In genomic region chr2:91458252-91458672, GRCm38 (mm10) we compare ENCODE assay signal across 9 mouse cellular contexts. TPM values are rescaled to one million over a fixed set of nuclear protein-coding genes. Genes with fewer than 3 reads are reported as not detected.
DNase-seq lines count a peak whose midpoint lies in the region; ATAC-seq and TF ChIP-seq lines count a peak whose summit lies in the region.
"Had no signal": no experiment of that assay in that cellular context is flagged by ENCODE, and none has a peak within 500 bp of the region (broad histone marks: within the 10 kb centered on the region; RNA-seq: fewer than 3 reads in every experiment).

No protein-coding gene starts in this region.

- WGBS in embryonic facial prominence, embryonic 10.5 days = under 1% methylated on average over 21 of the region's 21 CpGs
- WGBS in heart, embryonic 11.5 days (ENCODE audit: insufficient replicate concordance) = under 1% methylated on average over 21 of the region's 21 CpGs
- under 1% methylated on average over 21 of the region's 21 CpGs for WGBS in midbrain, embryonic 14.5 days

- peak overlapping the region; percentile 58 for H3K4me3 ChIP-seq in erythroblast, embryonic 14.5 days (replicated peaks)
- H3K4me3 ChIP-seq in C2C12 (ENCODE audit: insufficient read depth, poor library complexity, severe bottlenecking) = peak overlapping the region; percentile 40
- H3K4me3 ChIP-seq in embryonic facial prominence, embryonic 10.5 days = peak overlapping the region; percentile 91
- H3K4me3 ChIP-seq in heart, embryonic 11.5 days (ENCODE audit: low read depth, low read length) = peak overlapping the region; percentile 87
- peak overlapping the region; percentile 63 for H3K4me3 ChIP-seq in midbrain, embryonic 14.5 days (replicated peaks; ENCODE audit: low read depth, low read length)

- no peaks in the 10 kb centered on the region for H3K79me3 ChIP-seq in C2C12 (ENCODE audit: low read depth)

- no peak for TF ChIP-seq CTCF in C2C12 (IDR thresholded peaks at IDR 0.05; ENCODE audit: control insufficient read depth, insufficient read depth, insufficient read length)

- H3K27me3 ChIP-seq in erythroblast, embryonic 14.5 days (ENCODE audit: control insufficient read depth) = peaks cover 94% of the 10 kb centered on the region
- H3K27me3 ChIP-seq in C2C12 (ENCODE audit: control insufficient read depth, insufficient read depth, insufficient read length) = no peaks in the 10 kb centered on the region
- no peaks in the 10 kb centered on the region; the same call in 1 of the 2 replicates for H3K27me3 ChIP-seq in embryonic facial prominence, embryonic 10.5 days (replicated peaks; ENCODE audit: low read depth, poor library complexity, severe bottlenecking)
- no peaks in the 10 kb centered on the region for H3K27me3 ChIP-seq in heart, embryonic 11.5 days (ENCODE audit: control insufficient read depth, insufficient read depth, low read length)
- peaks cover 7% of the 10 kb centered on the region; the same call in 1 of the 2 replicates for H3K27me3 ChIP-seq in midbrain, embryonic 14.5 days (ENCODE audit: control insufficient read depth, insufficient read depth, low read length)
- H3K27me3 ChIP-seq: Patski had no signal

- no peaks in the 10 kb centered on the region for H3K36me3 ChIP-seq in erythroblast, embryonic 14.5 days (ENCODE audit: control insufficient read depth)
- H3K36me3 ChIP-seq in C2C12 (ENCODE audit: control insufficient read depth, insufficient read depth) = no peaks in the 10 kb centered on the region
- peaks cover 6% of the 10 kb centered on the region for H3K36me3 ChIP-seq in embryonic facial prominence, embryonic 10.5 days (replicated peaks)
- H3K36me3 ChIP-seq in heart, embryonic 11.5 days (ENCODE audit: control insufficient read depth, insufficient read depth, low read length) = no peaks in the 10 kb centered on the region
- no peaks in the 10 kb centered on the region for H3K36me3 ChIP-seq in midbrain, embryonic 14.5 days (ENCODE audit: control insufficient read depth, insufficient read depth, low read length)

- peak overlapping the region; percentile 96 for H3K27ac ChIP-seq in embryonic facial prominence, embryonic 10.5 days (replicated peaks)
- peak overlapping the region; percentile 91 for H3K27ac ChIP-seq in heart, embryonic 11.5 days (ENCODE audit: low read depth, low read length)
- peak overlapping the region; percentile 75 for H3K27ac ChIP-seq in midbrain, embryonic 14.5 days (replicated peaks; ENCODE audit: low read depth, low read length)

- H3ac ChIP-seq in C2C12 (ENCODE audit: control insufficient read depth, insufficient read length, low read depth) = peak overlapping the region; percentile 97

- peak; percentile 79 for DNase-seq in embryonic facial prominence, embryonic 10.5 days (ENCODE audit: low spot score)
- DNase-seq in layer of hippocampus, postnatal 36 days = peak; percentile 40
- peak; percentile 67 for DNase-seq in midbrain, embryonic 14.5 days

- peaks cover 19% of the 10 kb centered on the region for H3K4me1 ChIP-seq in erythroblast, embryonic 14.5 days (ENCODE audit: control insufficient read depth)
- peaks cover 75% of the 10 kb centered on the region for H3K4me1 ChIP-seq in embryonic facial prominence, embryonic 10.5 days
- H3K4me1 ChIP-seq in heart, embryonic 11.5 days (ENCODE audit: control insufficient read depth, insufficient read depth, low read length) = peaks cover 33% of the 10 kb centered on the region
- H3K4me1 ChIP-seq in midbrain, embryonic 14.5 days (ENCODE audit: control insufficient read depth, insufficient read depth, low read length) = peaks cover 48% of the 10 kb centered on the region

- ATAC-seq in erythroblast, adult 5-6 weeks (replicated peaks; ENCODE audit: low FRiP score, poor library complexity, severe bottlenecking) = no peak
- ATAC-seq in heart, embryonic 11.5 days (replicated peaks; ENCODE audit: insufficient number of reproducible peaks, low FRiP score, low TSS enrichment) = peak; percentile 28; the same call in 1 of the 2 replicates
- no peak for ATAC-seq in midbrain, embryonic 14.5 days (ENCODE audit: low FRiP score, low TSS enrichment)
- ATAC-seq in monocyte, adult 5-6 weeks (replicated peaks; ENCODE audit: insufficient number of reproducible peaks, low FRiP score, low TSS enrichment, poor library complexity, severe bottlenecking) = no peak

- peak overlapping the region; percentile 86 for H3K9ac ChIP-seq in heart, embryonic 11.5 days (ENCODE audit: low read depth, low read length)
- peak overlapping the region; percentile 64 for H3K9ac ChIP-seq in midbrain, embryonic 14.5 days (replicated peaks; ENCODE audit: low read length)

- H3K4me2 ChIP-seq in heart, embryonic 11.5 days = peak overlapping the region; percentile 95
- peak overlapping the region; percentile 99 for H3K4me2 ChIP-seq in midbrain, embryonic 14.5 days (ENCODE audit: low read length)

- H3K79me2 ChIP-seq in C2C12 (ENCODE audit: control insufficient read depth, insufficient read depth) = no peaks in the 10 kb centered on the region

- H3K9me3 ChIP-seq in erythroblast, embryonic 14.5 days (ENCODE audit: control insufficient read depth, low read length) = peaks cover 11% of the 10 kb centered on the region
- H3K9me3 ChIP-seq in embryonic facial prominence, embryonic 10.5 days = peaks cover 3% of the 10 kb centered on the region; the same call in 1 of the 2 replicates
- no peaks in the 10 kb centered on the region for H3K9me3 ChIP-seq in heart, embryonic 11.5 days (replicated peaks; ENCODE audit: control insufficient read depth, low read length)
- H3K9me3 ChIP-seq in midbrain, embryonic 14.5 days (ENCODE audit: control insufficient read depth, low read length) = no peaks in the 10 kb centered on the region

TF ChIP-seq in C2C12, 6 proteins besides CTCF, POLR2A, EP300 and RAD21:
- TF ChIP-seq MYOG (IDR thresholded peaks at IDR 0.05; ENCODE audit: control insufficient read depth, extremely low read depth, insufficient read length) = no peak
- no peak for TF ChIP-seq FOSL1 (IDR thresholded peaks at IDR 0.05; ENCODE audit: insufficient read depth, low read length, poor library complexity, severe bottlenecking)
- no peak for TF ChIP-seq USF1 (IDR thresholded peaks at IDR 0.05; ENCODE audit: low read depth)
- TF ChIP-seq MAX (IDR thresholded peaks at IDR 0.05) = no peak
- TF ChIP-seq CEBPB (IDR thresholded peaks at IDR 0.05; ENCODE audit: low read depth) = no peak
- no peak for TF ChIP-seq MYOD1 (IDR thresholded peaks at IDR 0.05; ENCODE audit: control insufficient read depth, insufficient read length, low read depth)
TF ChIP-seq in C2C12: peak in this region for 0.

RNA-seq across cellular contexts. Expression of gene Lrp4, which starts 1.0 kb away (rescaled TPM):
- polyA plus RNA-seq in erythroblast, embryonic 14.5 days (2012) = not detected in 2 replicates
- 0.19 and 0.42 TPM in 2 replicates for total RNA-seq in erythroblast, adult 5-6 weeks (2015; ENCODE audit: low replicate concordance)
- total RNA-seq in erythroblast, adult 5-6 weeks (2017; ENCODE audit: low replicate concordance) = 1.5 and 2.5 TPM in 2 replicates
- polyA plus RNA-seq in C2C12 (2012; fragmentation: generic; extraction: Trizol) = 5.6 TPM
- polyA plus RNA-seq in embryonic facial prominence, embryonic 10.5 days (2016; fragmentation: Nextera tagmentation; extraction: Ambion mirVana) = 8.3 and 8.4 TPM in 2 replicates
- polyA plus RNA-seq in heart, embryonic 11.5 days (2014; fragmentation: Nextera tagmentation; extraction: Ambion mirVana) = 3.8 and 4.0 TPM in 2 replicates
- total RNA-seq in layer of hippocampus, postnatal 36 days (2021) = 10 to 100 TPM; 29.6 to 36.7 TPM
- polyA plus RNA-seq in midbrain, embryonic 14.5 days (2014; fragmentation: Nextera tagmentation; extraction: Ambion mirVana) = 2.8 and 4.7 TPM in 2 replicates
- 1.4 to 2.5 TPM (median 1.6 TPM) in 3 replicates for total RNA-seq in monocyte, adult 5-6 weeks (2017)

RNA-seq across cellular contexts. Expression of gene 1110051M20Rik, which starts 13.8 kb away (rescaled TPM):
- 0.09 and 0.18 TPM in 2 replicates for polyA plus RNA-seq in erythroblast, embryonic 14.5 days (2012)
- total RNA-seq in erythroblast, adult 5-6 weeks (2015; ENCODE audit: low replicate concordance) = 0.38 and 1.3 TPM in 2 replicates
- 0.94 TPM in 1 of 2 replicates, not detected in the other for total RNA-seq in erythroblast, adult 5-6 weeks (2017; ENCODE audit: low replicate concordance)
- 27.5 TPM for polyA plus RNA-seq in C2C12 (2012; fragmentation: generic; extraction: Trizol)
- 75.3 and 76.9 TPM in 2 replicates for polyA plus RNA-seq in embryonic facial prominence, embryonic 10.5 days (2016; fragmentation: Nextera tagmentation; extraction: Ambion mirVana)
- polyA plus RNA-seq in heart, embryonic 11.5 days (2014; fragmentation: Nextera tagmentation; extraction: Ambion mirVana) = 43.9 and 47.4 TPM in 2 replicates
- 100 to 1,000 TPM; 121 to 130 TPM for total RNA-seq in layer of hippocampus, postnatal 36 days (2021)
- 175 and 176 TPM in 2 replicates for polyA plus RNA-seq in midbrain, embryonic 14.5 days (2014; fragmentation: Nextera tagmentation; extraction: Ambion mirVana)
- 4.0 to 12.7 TPM (median 5.5 TPM) in 3 replicates for total RNA-seq in monocyte, adult 5-6 weeks (2017)

Comparison
In these comparisons a context has a peak if more than half of its experiments do, and no peak if none do; other contexts are left out.
1. H3K4me3 ChIP-seq: peak in every context shown above with its lines; median percentile 91 in embryonic facial prominence, embryonic 10.5 days; 87 in heart, embryonic 11.5 days; 63 in midbrain, embryonic 14.5 days; 58 in erythroblast, embryonic 14.5 days; 40 in C2C12.
2. RNA of gene 1110051M20Rik, which starts 13.8 kb away (polyA plus RNA-seq): 175 to 176 TPM in midbrain, embryonic 14.5 days, 75.3 to 76.9 TPM in embryonic facial prominence, embryonic 10.5 days, 43.9 to 47.4 TPM in heart, embryonic 11.5 days and 27.5 TPM in C2C12 (single experiment); 0.09 to 0.18 TPM in erythroblast, embryonic 14.5 days; every median in the first group is over 10 times any median in the second.
3. Peak in every context shown above with its lines, with median percentiles within 50 percentile points of each other: DNase-seq and H3K27ac ChIP-seq.